Mouse (Mus musculus) cerebellum, adult 2 months (tissue): ENCODE measurements around the gene Ocln. TPM values are rescaled to one million over a fixed set of nuclear protein-coding genes. Genes with fewer than 3 reads are reported as not detected.
"Not testable (repeated sequence)": the region's sequence is repeated elsewhere in the genome, so short reads cannot be mapped to it uniquely, and the experiment has no call there.

Experiments
- DNase-seq, 2 experiments: peaks; one replicate each; pipeline ENCODE4 v3.0.0; 2021
- H3K27ac ChIP-seq: fragments of 200-500 bp; 2 replicates; pipeline ENCODE4 v1.5.1; 2012; ENCODE audit warnings: low read length, control low read depth, inconsistent platforms; ENCODE audit not compliant: insufficient read depth
- H3K27me3 ChIP-seq: fragments of 200-500 bp; 2 replicates; pipeline ENCODE4 v1.6.1; 2012; ENCODE audit warnings: inconsistent platforms, mild to moderate bottlenecking, low read length, moderate library complexity; ENCODE audit not compliant: control insufficient read depth, insufficient read depth
- H3K4me1 ChIP-seq: fragments of 200-500 bp; 2 replicates; pipeline ENCODE4 v1.6.1; 2011; ENCODE audit warnings: low read length; ENCODE audit not compliant: control insufficient read depth, insufficient read depth
- H3K4me3 ChIP-seq: fragments of 200-500 bp; replicated peaks from 2 replicates; pipeline ENCODE3; 2011; ENCODE audit warnings: mild to moderate bottlenecking, low read depth, low read length, control low read depth; ENCODE audit not compliant: insufficient read depth
- CTCF ChIP-seq: fragments of 200-500 bp; IDR thresholded peaks from 2 replicates; pipeline ENCODE4 v1.5.1; 2011; ENCODE audit warnings: low read depth, mild to moderate bottlenecking, control low read depth, low read length, moderate library complexity, borderline replicate concordance; ENCODE audit not compliant: insufficient read depth
- POLR2A ChIP-seq: fragments of 200-500 bp; IDR thresholded peaks from 2 replicates; pipeline ENCODE4 v1.6.1; 2011; ENCODE audit warnings: low read length, control low read depth, borderline replicate concordance; ENCODE audit not compliant: insufficient read depth
- WGBS: fragments of 180-500 bp; shearing (Covaris S2); methylation state at CpG from one replicate; pipeline ENCODE4 v1.1.7; 2018; 5-methylcytosine and 5-hydroxymethylcytosine counted together
- polyA plus RNA-seq: library from polyadenylated mRNA; depleted of rRNA; stranded (reverse); fragments of >200 nt; gene quantifications from 2 replicates; pipeline ENCODE4 v1.2.3, GENCODE M21; 2012; rRNA removed

Gene Ocln
- polyA plus RNA-seq, 1 experiment, result 14.8 TPM

DNA sequence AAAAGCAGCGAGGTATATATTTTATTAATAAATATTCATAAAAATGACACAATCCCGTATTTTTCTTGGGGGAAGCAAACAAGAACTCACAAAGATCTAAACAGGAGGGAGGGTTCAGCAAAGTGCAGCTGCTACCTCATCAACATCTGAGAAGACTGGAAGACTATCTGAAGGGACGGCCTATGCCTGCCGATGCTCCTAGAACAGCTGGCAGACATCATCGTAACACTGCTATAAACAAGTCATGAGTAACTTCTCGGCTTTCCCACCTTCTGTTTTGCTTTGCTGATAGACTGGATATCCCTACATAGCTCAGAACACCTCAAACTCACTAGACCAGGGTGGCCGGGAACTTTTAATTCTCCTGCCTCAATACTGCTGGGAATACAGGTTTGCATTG is 68.9 kb downstream of the Ocln start:
- H3K27me3 ChIP-seq, result no peaks in the 10 kb centered on the region; the same call in 1 of the 2 replicates
- no peak for TF ChIP-seq POLR2A
- no peak for TF ChIP-seq CTCF
- WGBS, result 97% methylated on average over 7 of the region's 7 CpGs
- no peak overlapping the region for H3K4me3 ChIP-seq
- no peak for DNase-seq
- H3K4me1 ChIP-seq, result no peaks in the 10 kb centered on the region
- H3K27ac ChIP-seq, result no peak overlapping the region

DNA sequence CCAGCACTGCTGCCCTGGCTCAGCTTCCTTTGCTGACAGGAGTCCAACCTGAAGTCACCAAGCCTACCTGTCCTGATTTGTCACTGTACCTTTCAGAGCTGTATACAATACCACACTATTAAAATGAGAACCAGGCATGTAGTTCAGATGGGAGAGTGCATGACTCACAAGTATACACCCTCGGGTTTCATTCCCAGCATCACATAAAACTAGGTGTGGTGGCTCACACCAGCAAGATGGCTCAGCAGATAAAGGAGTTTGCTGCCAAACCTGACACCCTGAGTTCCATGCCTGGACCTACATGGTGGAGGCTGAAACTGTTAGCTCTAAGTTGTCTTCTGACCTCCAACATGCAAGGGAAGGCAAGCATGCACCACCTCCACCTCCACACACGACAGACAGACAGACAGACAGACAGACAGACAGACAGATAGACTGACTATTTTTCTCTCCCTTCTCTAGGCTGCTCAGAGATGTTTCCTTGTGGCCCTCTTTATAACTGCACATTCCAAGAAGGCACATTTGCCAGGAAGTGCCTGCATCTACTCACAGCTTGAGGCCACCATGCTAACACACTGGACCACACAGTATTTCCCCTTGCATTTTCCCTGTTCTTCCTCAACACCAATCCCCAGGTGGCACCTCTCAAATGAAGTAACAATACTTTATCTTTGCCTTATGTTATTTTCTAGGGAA is 88.8 kb downstream of the Ocln start:
- WGBS, result 94% methylated on average over 2 of the region's 2 CpGs
- TF ChIP-seq POLR2A, result no peak
- TF ChIP-seq CTCF, result no peak
- no peaks in the 10 kb centered on the region for H3K27me3 ChIP-seq

DNA sequence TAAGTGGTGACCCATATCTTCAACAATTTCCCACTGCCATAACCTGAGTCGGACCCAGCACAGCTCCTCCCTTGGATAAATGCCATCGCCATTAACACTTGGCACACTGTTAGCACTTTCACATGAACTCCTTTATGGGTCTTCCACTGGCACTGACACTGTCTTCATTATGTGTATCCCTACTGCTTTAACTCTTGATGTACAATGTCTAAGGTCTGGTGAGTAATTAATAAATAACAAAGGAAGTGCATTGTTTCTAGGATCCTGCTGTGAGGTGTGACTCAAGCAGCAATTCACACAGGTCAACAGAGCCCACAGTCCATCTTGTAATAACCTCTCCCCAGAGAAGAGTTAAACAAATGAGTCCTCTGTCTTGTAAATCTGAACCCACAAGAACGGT is 91.2 kb downstream of the Ocln start:
- WGBS, result 42% methylated on average over 3 of the region's 3 CpGs

More for the DNA sequence above, 88.8 kb downstream of the Ocln start:
- H3K4me3 ChIP-seq, result no peak overlapping the region
- DNase-seq, result no peak
- no peaks in the 10 kb centered on the region for H3K4me1 ChIP-seq
- H3K27ac ChIP-seq, result no peak overlapping the region

DNA sequence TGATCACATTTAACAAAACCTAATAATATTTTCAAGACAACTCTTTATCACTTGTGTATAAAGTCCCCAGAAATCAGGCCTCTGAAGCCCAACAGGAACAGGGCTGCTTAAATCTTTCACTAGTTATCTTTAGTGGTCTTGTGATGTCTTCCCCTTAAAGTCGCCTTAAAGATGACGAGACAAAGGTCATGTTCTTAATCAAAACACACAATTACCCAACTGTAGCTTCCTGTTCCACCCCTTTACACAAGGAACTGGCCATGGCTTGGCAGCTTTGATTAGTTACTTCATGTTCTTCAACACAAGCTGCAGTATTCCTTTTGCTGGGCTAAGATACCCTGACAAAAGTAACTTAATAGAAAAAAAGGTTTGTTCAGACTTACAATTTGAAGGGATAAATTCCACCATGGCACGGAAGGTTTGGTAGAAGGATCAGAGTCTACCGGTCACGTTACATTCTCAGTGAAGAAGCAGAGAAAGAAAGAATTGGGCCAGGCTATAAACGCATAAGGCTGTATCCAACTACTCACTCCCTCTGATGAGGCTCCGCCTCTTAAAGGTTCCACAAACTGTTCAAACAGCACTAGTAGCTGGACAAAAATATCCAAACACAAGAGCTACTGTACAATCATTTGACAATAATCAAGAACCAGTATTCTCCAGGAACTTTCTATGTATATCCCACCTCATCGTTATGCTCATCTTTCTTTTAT is 99.9 kb downstream of the Ocln start, which contains the start of gene Naip1:
TSS of gene Naip1 (minus strand) at position 455 of the 713 bp plus-strand sequence.
- not testable (repeated sequence) for H3K4me3 ChIP-seq, H3K4me1 ChIP-seq, H3K27me3 ChIP-seq, H3K27ac ChIP-seq, DNase-seq
- WGBS, result 80% methylated on average over 8 of the region's 8 CpGs

More for the DNA sequence above, 91.2 kb downstream of the Ocln start:
- Histone ChIP-seq H3K27ac (no peak overlapping the region), H3K4me1 (no peaks in the 10 kb centered on the region), H3K27me3 (no peaks in the 10 kb centered on the region), H3K4me3 (no peak overlapping the region)
- no peak for DNase-seq
- TF ChIP-seq POLR2A (no peak), CTCF (no peak)

DNA sequence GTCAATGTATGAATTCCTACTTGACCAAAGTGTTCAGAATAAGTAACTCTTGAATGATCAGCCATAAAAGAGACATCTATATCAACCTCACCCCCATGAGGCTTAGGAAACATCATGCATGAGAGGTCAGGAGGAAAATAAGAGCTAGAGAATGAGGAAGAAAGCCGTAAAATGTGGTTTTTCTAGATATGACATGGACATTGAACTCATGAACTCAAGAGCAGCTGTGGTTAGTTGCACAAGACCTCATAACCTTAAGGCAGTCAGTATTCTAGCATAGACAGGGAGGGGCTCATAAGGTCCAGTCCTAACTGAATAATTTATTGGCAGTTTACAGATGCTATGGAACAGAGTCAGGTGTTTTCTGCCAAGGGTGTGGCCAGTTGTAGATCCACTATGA is 103.0 kb downstream of the Ocln start:
- no peaks in the 10 kb centered on the region for H3K27me3 ChIP-seq
- WGBS, result 74% methylated on average over 1 of the region's 1 CpGs
- H3K27ac ChIP-seq, result no peak overlapping the region
- TF ChIP-seq CTCF (no peak), POLR2A (no peak)
- H3K4me3 ChIP-seq, result no peak overlapping the region
- no peaks in the 10 kb centered on the region for H3K4me1 ChIP-seq
- no peak for DNase-seq

Other genes with a start within 250 kb of the Ocln start
- gene Naip6, start 235.0 kb downstream of the Ocln start, polyA plus RNA-seq, result 0.25 and 0.26 TPM in 2 replicates
- 0.13 and 0.15 TPM in 2 replicates for gene Naip1, start 99.8 kb downstream of the Ocln start, polyA plus RNA-seq
- 67.1 and 73.0 TPM in 2 replicates for gene Gtf2h2, start 60.1 kb downstream of the Ocln start, polyA plus RNA-seq
- 13.5 and 16.4 TPM in 2 replicates for gene Marveld2, start 64.3 kb upstream of the Ocln start, polyA plus RNA-seq
- 141 and 148 TPM in 2 replicates for gene Ak6, start 98.3 kb upstream of the Ocln start, polyA plus RNA-seq
- 15.6 and 17.0 TPM in 2 replicates for gene Rad17, start 98.3 kb upstream of the Ocln start, polyA plus RNA-seq
- gene Taf9, start 98.9 kb upstream of the Ocln start, polyA plus RNA-seq, result 13.8 and 16.0 TPM in 2 replicates
- 0.59 and 0.61 TPM in 2 replicates for gene Ccdc125, start 117.0 kb upstream of the Ocln start, polyA plus RNA-seq
- 18.5 and 20.9 TPM in 2 replicates for gene Cdk7, start 178.2 kb upstream of the Ocln start, polyA plus RNA-seq
- 115 and 119 TPM in 2 replicates for gene Mrps36, start 191.9 kb upstream of the Ocln start, polyA plus RNA-seq
- gene Cenph, start 223.2 kb upstream of the Ocln start, polyA plus RNA-seq, result 0.41 and 0.63 TPM in 2 replicates
- gene Ccnb1, start 233.9 kb upstream of the Ocln start, polyA plus RNA-seq, result 0.18 and 0.33 TPM in 2 replicates